Mouse (Mus musculus) liver, embryonic 14.5 days (tissue): ENCODE measurements at regions not wholly inside any gene's neighbourhood (a gene's known extent, or its start where the extent isn't known, plus 50 kb on each side); places are given as distances from the start of the nearest gene placed in this dataset.

Experiments used
- ATAC-seq: fragments of 200-750 bp; cut with Nextera tagmentation; 2 replicates; pipeline ENCODE4 v1.8.0; 2017; ENCODE audit warnings: moderate number of reproducible peaks, mild to moderate bottlenecking, moderate library complexity; ENCODE audit not compliant: insufficient read depth
- DNase-seq, 3 experiments: peaks; one replicate each; pipeline ENCODE4 v3.0.0-alpha.2; 2012 to 2013; ENCODE audit warnings: low read depth in 3 of 3, low spot score in 3 of 3
- H3K27ac ChIP-seq: fragments of 300-500 bp; sonication (generic); 2 replicates; pipeline ENCODE4 v1.5.1; 2014; ENCODE audit warnings: moderate library complexity, mild to moderate bottlenecking, control low read depth, inconsistent platforms
- H3K27me3 ChIP-seq: fragments of 300-500 bp; sonication (generic); 2 replicates; pipeline ENCODE4 v1.6.1; 2014; ENCODE audit warnings: mild to moderate bottlenecking, low read length, moderate library complexity; ENCODE audit not compliant: control insufficient read depth, insufficient read depth
- H3K36me3 ChIP-seq: fragments of 300-500 bp; sonication (generic); replicated peaks from 2 replicates; pipeline ENCODE4 v1.6.1; 2014; ENCODE audit warnings: low read depth; ENCODE audit not compliant: control insufficient read depth, insufficient read depth
- H3K4me1 ChIP-seq, 2 experiments: fragments of 200-500 bp in 1 of 2; fragments of 300-500 bp in 1 of 2; sonication (generic) in 1 of 2; replicated peaks; 2 replicates each; pipeline ENCODE4 v1.6.1; 2012 to 2014; ENCODE audit warnings: antibody characterized with exemption in 1 of 2, inconsistent platforms in 1 of 2, low read length in 1 of 2; ENCODE audit not compliant: control insufficient read depth in 2 of 2, insufficient read depth in 2 of 2
- H3K4me2 ChIP-seq: fragments of 300-500 bp; sonication (generic); 2 replicates; pipeline ENCODE4 v1.6.1; 2014; ENCODE audit warnings: low read depth, mild to moderate bottlenecking, control low read depth, moderate library complexity
- H3K4me3 ChIP-seq, 2 experiments: fragments of 200-500 bp in 1 of 2; fragments of 300-500 bp in 1 of 2; sonication (generic) in 1 of 2; 2 replicates each; pipeline ENCODE4 v1.5.1; 2012 to 2014; ENCODE audit warnings: low read depth in 2 of 2, low read length in 2 of 2, mild to moderate bottlenecking in 2 of 2, control low read depth in 1 of 2, inconsistent platforms in 1 of 2, moderate library complexity in 1 of 2; ENCODE audit not compliant: insufficient read depth in 1 of 2
- H3K9ac ChIP-seq: fragments of 300-500 bp; sonication (generic); replicated peaks from 2 replicates; pipeline ENCODE4 v1.6.1; 2014; ENCODE audit warnings: mild to moderate bottlenecking, control low read depth, moderate library complexity
- H3K9me3 ChIP-seq: fragments of 300-500 bp; sonication (generic); 2 replicates; pipeline ENCODE4 v1.6.1; 2016; ENCODE audit warnings: low read length, mixed read lengths; ENCODE audit not compliant: control insufficient read depth
- CTCF ChIP-seq: IDR thresholded peaks from 2 replicates; pipeline ENCODE4 v1.5.1; 2016; ENCODE audit warnings: antibody characterized with exemption, low read depth, control low read depth
- EP300 ChIP-seq: IDR thresholded peaks from 2 replicates; pipeline ENCODE4 v1.6.1; 2016; ENCODE audit warnings: antibody characterized with exemption, low read depth
- WGBS: fragments of 180-500 bp; shearing (Covaris S2); extraction: QIAGEN DNeasy Blood & Tissue Kit; methylation state at CpG from one replicate; pipeline ENCODE4 v1.1.7; 2014; ENCODE audit not compliant: insufficient replicate concordance; 5-methylcytosine and 5-hydroxymethylcytosine counted together

GRCm38 (mm10) chr13:71653212-71653938 is 310.1 kb downstream of the Irx1 start:
- H3K27ac ChIP-seq, result no peak overlapping the region
- DNase-seq, result no peak
- H3K36me3 ChIP-seq, result no peaks in the 10 kb centered on the region
- H3K4me3 ChIP-seq, result no peak overlapping the region
- no peaks in the 10 kb centered on the region for H3K9me3 ChIP-seq
- no peak overlapping the region for H3K9ac ChIP-seq
- TF ChIP-seq EP300 (no peak), CTCF (no peak)
- no peak overlapping the region for H3K4me2 ChIP-seq
- no peak for ATAC-seq
- 52% methylated on average over 8 of the region's 8 CpGs for WGBS
- H3K4me1 ChIP-seq, result no peaks in the 10 kb centered on the region
- no peaks in the 10 kb centered on the region for H3K27me3 ChIP-seq

- WGBS, result 34% methylated on average over 2 of the region's 2 CpGs
- no peak overlapping the region for H3K4me2 ChIP-seq
- ATAC-seq (no peak), DNase-seq (no peak)
- no peaks in the 10 kb centered on the region for H3K36me3 ChIP-seq
- no peak for TF ChIP-seq CTCF
- no peak for TF ChIP-seq EP300
- no peak overlapping the region for H3K4me3 ChIP-seq
- H3K9me3 ChIP-seq, result no peaks in the 10 kb centered on the region
- H3K27ac ChIP-seq, result no peak overlapping the region
- H3K9ac ChIP-seq, result no peak overlapping the region
- H3K27me3 ChIP-seq, result no peaks in the 10 kb centered on the region
- no peaks in the 10 kb centered on the region for H3K4me1 ChIP-seq
Observed at GRCm38 (mm10) chr13:71649876-71650275, 313.6 kb downstream of the Irx1 start.

DNA sequence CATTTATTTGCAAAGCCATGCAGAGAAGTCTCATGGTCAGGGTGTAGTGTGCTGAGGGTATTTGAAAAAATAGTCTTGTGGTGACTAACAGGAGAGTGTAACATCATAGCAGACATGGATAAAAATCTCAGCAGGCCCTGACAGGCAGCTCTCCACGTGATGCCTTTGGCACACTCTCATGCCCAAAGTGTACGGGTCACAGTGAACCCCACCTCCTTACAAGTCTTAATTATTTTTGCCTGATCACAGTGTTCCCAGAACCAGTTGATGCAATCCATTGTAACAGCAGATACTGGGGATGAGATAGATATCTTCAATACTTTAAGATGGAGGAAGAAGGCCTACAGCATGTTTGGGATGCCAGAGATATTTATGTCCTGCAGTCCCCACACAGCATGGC is 314.5 kb downstream of the Irx1 start:
- TF ChIP-seq EP300, result no peak
- no peak for TF ChIP-seq CTCF
- H3K4me1 ChIP-seq, result no peaks in the 10 kb centered on the region
- no peak overlapping the region for H3K9ac ChIP-seq
- H3K27me3 ChIP-seq, result no peaks in the 10 kb centered on the region
- no peak overlapping the region for H3K27ac ChIP-seq
- no peak overlapping the region for H3K4me3 ChIP-seq
- no peaks in the 10 kb centered on the region for H3K9me3 ChIP-seq
- WGBS, result 52% methylated on average over 2 of the region's 2 CpGs
- ATAC-seq (no peak), DNase-seq (no peak)
- H3K4me2 ChIP-seq, result no peak overlapping the region
- no peaks in the 10 kb centered on the region for H3K36me3 ChIP-seq

GRCm38 (mm10) chr13:71631447-71631846 is 332.1 kb downstream of the Irx1 start:
- WGBS, result 47% methylated on average over 2 of the region's 2 CpGs
- Histone ChIP-seq H3K9ac (no peak overlapping the region), H3K4me3 (no peak overlapping the region), H3K27me3 (no peaks in the 10 kb centered on the region), H3K4me1 (no peaks in the 10 kb centered on the region), H3K4me2 (no peak overlapping the region), H3K27ac (no peak overlapping the region), H3K36me3 (no peaks in the 10 kb centered on the region), H3K9me3 (no peaks in the 10 kb centered on the region)
- ATAC-seq (no peak), DNase-seq (no peak)
- no peak for TF ChIP-seq CTCF
- no peak for TF ChIP-seq EP300

GRCm38 (mm10) chr13:71617198-71617597 is 346.3 kb downstream of the Irx1 start:
- DNase-seq, result no peak
- ATAC-seq, result no peak
- no peaks in the 10 kb centered on the region for H3K4me1 ChIP-seq
- H3K4me2 ChIP-seq, result no peak overlapping the region
- TF ChIP-seq EP300 (no peak), CTCF (no peak)
- H3K9ac ChIP-seq, result no peak overlapping the region
- no peak overlapping the region for H3K27ac ChIP-seq
- 27% methylated on average over 2 of the region's 2 CpGs for WGBS
- H3K4me3 ChIP-seq, result no peak overlapping the region
- no peaks in the 10 kb centered on the region for H3K27me3 ChIP-seq
- H3K36me3 ChIP-seq, result no peaks in the 10 kb centered on the region
- H3K9me3 ChIP-seq, result no peaks in the 10 kb centered on the region
